Mouse (Mus musculus): ENCODE measurements around the gene Hmga1.

DNA sequence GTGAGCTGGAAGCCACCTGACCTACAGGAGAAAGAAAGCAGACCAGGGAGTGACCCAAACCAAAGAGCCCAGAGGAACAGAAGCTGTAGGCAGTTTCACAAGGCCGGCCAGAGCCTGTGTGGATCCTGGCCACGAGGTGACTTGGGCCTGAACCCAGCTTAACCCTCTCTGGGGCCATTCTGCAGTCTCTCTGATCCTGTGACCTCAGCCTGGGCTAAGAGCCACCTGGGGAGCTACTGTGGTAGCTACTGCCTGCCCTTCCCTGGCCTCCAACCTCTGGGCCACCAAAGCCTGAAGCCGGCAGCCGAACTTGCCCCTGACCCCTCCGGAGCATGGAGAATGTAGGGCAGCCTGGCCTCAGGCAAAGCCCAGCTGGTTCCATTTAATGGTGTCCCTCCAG is 27.5 kb upstream of the Hmga1 start:
- TF ChIP-seq POLR2A (IDR thresholded peaks at IDR 0.05; ENCODE audit: borderline replicate concordance, extremely low read depth, low read depth, low read length) (no peak), CTCF (IDR thresholded peaks at IDR 0.05; ENCODE audit: insufficient read depth, low read length) (no peak)
